Mouse (Mus musculus) myocyte (in vitro differentiated cells): ENCODE data around the gene Sim1. TPM values are rescaled to one million over a fixed set of nuclear protein-coding genes. Genes with fewer than 3 reads are reported as not detected.

Experiments used
- H3K27me3 ChIP-seq: one replicate; pipeline ENCODE4 v1.6.1; 2011; ENCODE audit not compliant: control insufficient read depth, insufficient read depth, insufficient read length
- H3K36me3 ChIP-seq: one replicate; pipeline ENCODE4 v1.6.1; 2011; ENCODE audit not compliant: control insufficient read depth, insufficient read depth
- H3K4me2 ChIP-seq: one replicate; pipeline ENCODE4 v1.6.1; 2011; ENCODE audit warnings: low read depth, control low read depth
- H3K4me3 ChIP-seq: one replicate; pipeline ENCODE4 v1.5.1; 2011; ENCODE audit warnings: mild to moderate bottlenecking, control low read depth, moderate library complexity
- H3K79me2 ChIP-seq: one replicate; pipeline ENCODE4 v1.6.1; 2011; ENCODE audit not compliant: control insufficient read depth, insufficient read depth
- H3ac ChIP-seq: one replicate; pipeline ENCODE4 v1.6.1; 2011; ENCODE audit not compliant: control insufficient read depth, insufficient read length
- CEBPB ChIP-seq: IDR thresholded peaks from 2 replicates; pipeline ENCODE4 v1.6.1; 2011; ENCODE audit warnings: mild to moderate bottlenecking, moderate library complexity; ENCODE audit not compliant: poor library complexity, insufficient read depth, severe bottlenecking
- E2F4 ChIP-seq: IDR thresholded peaks from one replicate; pipeline ENCODE4 v1.6.1; 2011; ENCODE audit warnings: mild to moderate bottlenecking, control low read depth, moderate library complexity; ENCODE audit not compliant: insufficient read depth
- MAX ChIP-seq: IDR thresholded peaks from one replicate; pipeline ENCODE4 v1.6.1; 2011; ENCODE audit warnings: low read depth, mild to moderate bottlenecking, control low read depth
- MYOD1 ChIP-seq, 3 experiments: IDR thresholded peaks; one replicate each; pipeline ENCODE4 v1.6.1; 2011; ENCODE audit warnings: control low read depth in 2 of 3, low read depth in 2 of 3, mild to moderate bottlenecking in 2 of 3, moderate library complexity in 1 of 3; ENCODE audit not compliant: insufficient read length in 2 of 3, control insufficient read depth in 1 of 3
- MYOG ChIP-seq, 3 experiments: IDR thresholded peaks; one replicate each; pipeline ENCODE4 v1.6.1; 2011; ENCODE audit warnings: control low read depth in 2 of 3, low read depth in 2 of 3, mild to moderate bottlenecking in 2 of 3; ENCODE audit not compliant: insufficient read length in 2 of 3, control insufficient read depth in 1 of 3, insufficient read depth in 1 of 3
- POLR2A ChIP-seq: IDR thresholded peaks from one replicate; pipeline ENCODE4 v1.6.1; 2011; ENCODE audit warnings: low read depth, mild to moderate bottlenecking, control low read depth, moderate library complexity; ENCODE audit not compliant: insufficient read length
- POLR2AphosphoS2 ChIP-seq: IDR thresholded peaks from one replicate; pipeline ENCODE4 v1.6.1; 2011; ENCODE audit warnings: low read depth, control low read depth; ENCODE audit not compliant: insufficient read length
- REST ChIP-seq: IDR thresholded peaks from one replicate; pipeline ENCODE4 v1.6.1; 2011; ENCODE audit warnings: mild to moderate bottlenecking, control low read depth, moderate library complexity; ENCODE audit not compliant: insufficient read depth, insufficient read length
- SRF ChIP-seq: IDR thresholded peaks from one replicate; pipeline ENCODE4 v1.6.1; 2011; ENCODE audit warnings: low read depth; ENCODE audit not compliant: control insufficient read depth, insufficient read length
- TCF12 ChIP-seq: IDR thresholded peaks from one replicate; pipeline ENCODE4 v1.6.1; 2011; ENCODE audit warnings: mild to moderate bottlenecking, control low read depth; ENCODE audit not compliant: poor library complexity, insufficient read depth, severe bottlenecking
- TCF3 ChIP-seq: IDR thresholded peaks from one replicate; pipeline ENCODE4 v1.6.1; 2011; ENCODE audit warnings: low read depth, control low read depth; ENCODE audit not compliant: insufficient read length
- USF1 ChIP-seq: IDR thresholded peaks from one replicate; pipeline ENCODE4 v1.6.1; 2011; ENCODE audit warnings: low read depth, mild to moderate bottlenecking, control low read depth, moderate library complexity
- polyA plus RNA-seq: library from polyadenylated mRNA; unstranded; fragments of >200 nt; fragmentation: generic; extraction: Trizol; gene quantifications from one replicate; pipeline ENCODE4 v1.2.1, GENCODE M21; 2012; ENCODE audit warnings: missing spikeins

Gene Sim1
- polyA plus RNA-seq, 1 experiment: 0.04 TPM

DNA sequence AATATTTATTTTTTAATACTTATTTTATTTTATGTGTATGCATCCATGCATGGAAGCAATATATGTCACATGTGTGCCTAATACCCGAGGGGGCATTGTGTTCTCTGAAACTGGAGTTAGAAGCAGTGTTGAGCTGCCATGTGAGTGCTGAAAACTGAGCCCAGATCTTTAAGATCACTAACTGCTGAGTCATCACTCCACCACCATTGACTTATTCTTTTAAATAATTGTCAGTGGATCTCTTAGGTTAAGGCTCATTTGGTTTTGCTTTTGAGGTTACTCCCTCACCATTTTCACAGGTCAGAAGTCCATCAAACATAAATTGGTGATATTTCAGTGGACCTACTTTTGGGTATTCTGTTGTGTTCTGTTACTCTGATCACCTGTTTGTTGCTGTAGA lies 79.1 kb downstream of the Sim1 start:
- H3K79me2 ChIP-seq: no peaks in the 10 kb centered on the region
- H3K36me3 ChIP-seq: no peaks in the 10 kb centered on the region
- no peak overlapping the region for H3ac ChIP-seq
- TF ChIP-seq POLR2A: no peak
- TF ChIP-seq E2F4: no peak
- no peak for TF ChIP-seq TCF3
- TF ChIP-seq USF1: no peak
- no peak for TF ChIP-seq CEBPB
- no peak for TF ChIP-seq TCF12
- H3K4me3 ChIP-seq: no peak overlapping the region
- no peaks in the 10 kb centered on the region for H3K27me3 ChIP-seq
- H3K4me2 ChIP-seq: no peak overlapping the region

DNA sequence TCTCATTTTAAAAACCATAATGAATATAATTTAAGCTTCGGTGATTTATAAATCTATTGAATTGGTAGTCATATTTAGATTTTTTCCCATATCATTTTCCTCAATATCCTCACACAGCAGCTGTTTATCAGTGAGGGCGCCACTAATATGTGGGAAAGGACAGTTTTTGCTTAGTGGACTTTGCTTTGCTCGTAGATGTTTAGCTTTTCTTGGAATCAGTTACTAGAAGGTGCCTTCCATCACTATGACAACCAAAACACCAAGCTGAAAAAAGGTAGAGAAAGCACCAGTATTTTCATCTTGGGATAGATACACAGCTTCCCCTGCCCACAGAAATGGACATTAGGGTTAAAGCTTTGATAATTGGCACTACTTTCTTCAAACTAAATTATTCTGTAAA lies 87.3 kb downstream of the Sim1 start:
- no peak overlapping the region for H3ac ChIP-seq
- TF ChIP-seq MAX (no peak), TCF3 (no peak), MYOG (IDR thresholded peaks at IDR 0.05; ENCODE audit: control insufficient read depth in 1 of 3, insufficient read depth in 1 of 3, insufficient read length in 2 of 3, low read depth in 2 of 3) (no peak), SRF (no peak), POLR2AphosphoS2 (no peak), E2F4 (no peak), USF1 (no peak), MYOD1 (IDR thresholded peaks at IDR 0.05; ENCODE audit: control insufficient read depth in 1 of 3, insufficient read length in 2 of 3, low read depth in 2 of 3) (no peak), TCF12 (no peak), POLR2A (no peak), REST (no peak), CEBPB (no peak)
- no peaks in the 10 kb centered on the region for H3K36me3 ChIP-seq
- H3K4me2 ChIP-seq: no peak overlapping the region
- H3K79me2 ChIP-seq: no peaks in the 10 kb centered on the region
- H3K4me3 ChIP-seq: no peak overlapping the region
- H3K27me3 ChIP-seq: no peaks in the 10 kb centered on the region

DNA sequence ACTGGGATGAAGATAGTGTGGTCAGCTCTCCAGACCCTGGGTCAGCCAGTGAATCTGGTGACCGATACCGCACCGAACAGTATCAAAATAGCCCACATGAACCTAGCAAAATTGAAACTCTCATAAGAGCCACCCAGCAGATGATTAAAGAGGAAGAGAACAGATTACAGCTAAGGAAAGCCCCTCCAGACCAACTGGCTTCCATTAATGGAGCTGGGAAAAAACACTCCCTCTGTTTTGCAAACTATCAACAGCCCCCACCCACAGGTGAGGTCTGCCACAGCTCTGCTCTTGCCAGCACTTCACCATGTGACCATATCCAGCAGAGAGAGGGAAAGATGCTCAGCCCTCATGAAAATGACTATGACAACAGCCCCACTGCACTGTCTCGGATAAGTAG lies 89.1 kb downstream of the Sim1 start:
- Histone ChIP-seq H3K27me3 (no peaks in the 10 kb centered on the region), H3ac (no peak overlapping the region), H3K36me3 (no peaks in the 10 kb centered on the region), H3K79me2 (no peaks in the 10 kb centered on the region), H3K4me2 (no peak overlapping the region), H3K4me3 (no peak overlapping the region)
- no peak for TF ChIP-seq TCF3
- no peak for TF ChIP-seq POLR2A
- TF ChIP-seq E2F4: no peak
- TF ChIP-seq TCF12: no peak
- TF ChIP-seq MAX: no peak
- TF ChIP-seq MYOG (IDR thresholded peaks at IDR 0.05; ENCODE audit: control insufficient read depth in 1 of 3, insufficient read depth in 1 of 3, insufficient read length in 2 of 3, low read depth in 2 of 3): no peak
- no peak for TF ChIP-seq REST
- no peak for TF ChIP-seq MYOD1 (IDR thresholded peaks at IDR 0.05; ENCODE audit: control insufficient read depth in 1 of 3, insufficient read length in 2 of 3, low read depth in 2 of 3)

DNA sequence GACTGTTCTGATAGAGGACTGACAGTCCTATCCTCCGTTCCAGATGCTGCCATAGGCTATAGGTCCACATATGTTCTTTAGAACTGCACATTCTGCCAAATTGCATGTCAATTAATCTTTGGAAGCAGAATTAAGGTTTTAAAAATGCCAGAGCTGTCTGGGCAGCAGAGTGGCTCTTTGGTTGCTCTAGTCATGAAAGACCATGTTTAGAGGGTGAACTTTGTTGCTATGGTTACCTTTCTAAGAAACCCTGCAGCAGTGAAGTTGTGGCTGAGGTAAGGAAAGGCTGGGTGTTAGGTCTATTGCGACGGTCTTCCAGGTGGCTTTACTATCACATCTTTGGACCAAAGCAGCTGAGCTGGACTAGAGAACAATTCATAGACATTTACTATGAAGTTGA lies 113.2 kb downstream of the Sim1 start:
- no peak for TF ChIP-seq SRF
- no peak for TF ChIP-seq TCF12
- TF ChIP-seq POLR2A: no peak
- TF ChIP-seq TCF3: no peak
- TF ChIP-seq POLR2AphosphoS2: no peak
- no peaks in the 10 kb centered on the region for H3K36me3 ChIP-seq

DNA sequence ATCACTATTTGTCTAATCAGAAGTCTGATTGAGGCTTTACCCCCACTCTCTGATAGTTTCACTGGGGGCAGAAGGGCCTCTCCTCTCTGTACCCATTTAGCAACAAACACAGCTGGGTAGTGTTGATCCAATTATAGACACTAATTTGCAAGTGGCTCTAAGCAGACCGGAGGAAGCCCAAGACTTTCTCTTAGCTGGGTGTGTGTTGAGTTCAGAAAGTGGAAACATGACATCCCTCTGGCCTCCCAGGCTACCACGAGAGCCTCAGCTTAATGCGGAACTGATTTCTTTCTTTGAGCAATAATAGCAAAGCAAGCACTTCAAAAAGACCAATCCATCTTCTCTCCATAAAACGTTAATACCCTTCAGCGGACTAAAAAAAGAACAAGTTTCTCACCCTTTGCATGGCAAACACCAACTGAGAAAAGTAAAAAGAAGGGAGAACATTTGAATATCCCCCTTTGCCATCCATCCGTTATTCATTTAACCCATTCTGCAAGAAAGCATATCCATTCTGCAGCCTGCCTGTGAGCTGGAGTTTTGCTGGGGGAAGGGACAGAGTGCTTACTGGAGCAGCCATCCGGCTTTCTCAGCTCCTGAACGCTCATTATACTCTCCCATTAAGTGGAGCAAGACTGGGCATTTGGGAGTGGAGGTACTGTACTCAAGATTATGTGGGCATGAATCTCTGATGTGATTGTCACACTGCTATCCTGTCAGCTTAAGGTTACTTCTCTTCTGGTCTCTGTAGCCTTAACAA lies 117.0 kb downstream of the Sim1 start:
- no peak overlapping the region for H3ac ChIP-seq
- H3K4me3 ChIP-seq: no peak overlapping the region
- no peak overlapping the region for H3K4me2 ChIP-seq
- TF ChIP-seq MYOD1 (IDR thresholded peaks at IDR 0.05; ENCODE audit: control insufficient read depth in 1 of 3, insufficient read length in 2 of 3, low read depth in 2 of 3) (no peak), POLR2AphosphoS2 (no peak), SRF (no peak), MYOG (IDR thresholded peaks at IDR 0.05; ENCODE audit: control insufficient read depth in 1 of 3, insufficient read depth in 1 of 3, insufficient read length in 2 of 3, low read depth in 2 of 3) (no peak), MAX (no peak), USF1 (no peak), CEBPB (no peak), REST (no peak)
- no peaks in the 10 kb centered on the region for H3K36me3 ChIP-seq
- H3K27me3 ChIP-seq: no peaks in the 10 kb centered on the region
- no peaks in the 10 kb centered on the region for H3K79me2 ChIP-seq

More for the DNA sequence above, 113.2 kb downstream of the Sim1 start:
- H3K4me3 ChIP-seq: no peak overlapping the region
- no peaks in the 10 kb centered on the region for H3K27me3 ChIP-seq
- H3ac ChIP-seq: no peak overlapping the region
- H3K4me2 ChIP-seq: no peak overlapping the region
- no peaks in the 10 kb centered on the region for H3K79me2 ChIP-seq
